In genomic region chr7:45618316-45618715, GRCm38 (mm10) we compare ENCODE assay signal across 36 mouse cellular contexts. TPM values are rescaled to one million over a fixed set of nuclear protein-coding genes. Genes with fewer than 3 reads are reported as not detected.
"Had no signal": no experiment of that assay in that cellular context is flagged by ENCODE, and none has a peak within 500 bp of the region (broad histone marks: within the 10 kb centered on the region; RNA-seq: fewer than 3 reads in every experiment).

No protein-coding gene starts in this region.

- H3K4me3 ChIP-seq: embryonic facial prominence, embryonic 10.5 days; embryonic facial prominence, embryonic 12.5 days; erythroblast, embryonic 14.5 days; forebrain, embryonic 10.5 days; forebrain, embryonic 12.5 days; forebrain, embryonic 13.5 days; forebrain, embryonic 15.5 days; gastrocnemius, adult 2 months; heart, adult 2 months had no signal

- ATAC-seq: forebrain, embryonic 13.5 days; forebrain, embryonic 14.5 days; forebrain, embryonic 15.5 days; forebrain, embryonic 16.5 days; forebrain, postnatal 0 days had no signal

- H3K4me1 ChIP-seq: forebrain, embryonic 15.5 days had no signal

- H3K36me3 ChIP-seq: embryonic facial prominence, embryonic 10.5 days; embryonic facial prominence, embryonic 12.5 days; embryonic facial prominence, embryonic 13.5 days; embryonic facial prominence, embryonic 15.5 days; forebrain, embryonic 10.5 days; forebrain, embryonic 12.5 days; forebrain, embryonic 15.5 days had no signal

- H3K4me2 ChIP-seq: forebrain, embryonic 12.5 days; forebrain, embryonic 13.5 days; forebrain, embryonic 15.5 days had no signal

- DNase-seq: cerebellum, adult 9-10 months; cerebellum, adult 9-11 months; cerebellum, postnatal 10 days; cerebellum, postnatal 14 days; cerebellum, postnatal 25 days; cerebellum, postnatal 36 days; embryo, embryonic 11 days; forebrain, postnatal 0 days; gastrocnemius, adult 2 months; gastrocnemius, postnatal 10 days; gastrocnemius, postnatal 14 days; gastrocnemius, postnatal 25 days; gastrocnemius, postnatal 36 days; heart, adult 18-20 months; heart, adult 2 months had no signal

- H3K9me3 ChIP-seq: embryonic facial prominence, embryonic 10.5 days; embryonic facial prominence, embryonic 12.5 days; embryonic facial prominence, embryonic 13.5 days; embryonic facial prominence, embryonic 15.5 days; forebrain, embryonic 10.5 days; forebrain, embryonic 12.5 days; forebrain, embryonic 13.5 days; forebrain, embryonic 15.5 days had no signal

- H3K9ac ChIP-seq: embryonic facial prominence, embryonic 12.5 days; embryonic facial prominence, embryonic 15.5 days; forebrain, embryonic 12.5 days; forebrain, embryonic 13.5 days; forebrain, embryonic 15.5 days; forebrain, postnatal 0 days had no signal

- H3K27ac ChIP-seq: embryonic facial prominence, embryonic 10.5 days; embryonic facial prominence, embryonic 12.5 days; forebrain, embryonic 10.5 days; forebrain, embryonic 12.5 days; forebrain, embryonic 13.5 days; forebrain, embryonic 15.5 days; gastrocnemius, adult 2 months; heart, adult 2 months had no signal

RNA-seq across cellular contexts. Expression of gene Fut1, which starts 1.2 kb away (rescaled TPM):
- total RNA-seq: common myeloid progenitor, adult 5-6 weeks; gastrocnemius, adult 18-20 months; gastrocnemius, adult 2 months; gastrocnemius, adult 8-10 months; gastrocnemius, postnatal 10 days; gastrocnemius, postnatal 25 days; gastrocnemius, postnatal 36 days; gastrocnemius, postnatal 4 days; granulocyte monocyte progenitor cell, adult 5-6 weeks; heart, adult 18-20 months; heart, adult 2 months; heart, adult 8-10 months had no signal
- polyA plus RNA-seq: erythroblast, embryonic 14.5 days; forebrain, embryonic 10.5 days; forebrain, embryonic 11.5 days; forebrain, embryonic 13.5 days; forebrain, embryonic 14.5 days; forebrain, embryonic 15.5 days; forebrain, embryonic 16.5 days; forebrain, postnatal 0 days had no signal

RNA-seq across cellular contexts. Expression of gene Fgf21, which starts 3.0 kb away (rescaled TPM):
- total RNA-seq: common myeloid progenitor, adult 5-6 weeks; forebrain, postnatal 0 days; gastrocnemius, adult 18-20 months; gastrocnemius, adult 2 months; gastrocnemius, adult 8-10 months; gastrocnemius, postnatal 10 days; gastrocnemius, postnatal 14 days; gastrocnemius, postnatal 25 days; gastrocnemius, postnatal 36 days; gastrocnemius, postnatal 4 days; granulocyte monocyte progenitor cell, adult 5-6 weeks; heart, adult 18-20 months; heart, adult 2 months; heart, adult 8-10 months had no signal
- polyA plus RNA-seq: cortical plate, adult 2 months; embryonic facial prominence, embryonic 10.5 days; embryonic facial prominence, embryonic 11.5 days; erythroblast, embryonic 14.5 days; forebrain, embryonic 10.5 days; forebrain, embryonic 11.5 days; forebrain, embryonic 12.5 days; forebrain, embryonic 13.5 days; forebrain, embryonic 14.5 days; forebrain, embryonic 15.5 days; forebrain, embryonic 16.5 days; forebrain, postnatal 0 days; frontal cortex, adult 2 months; heart, adult 2 months had no signal

RNA-seq across cellular contexts. Expression of gene Izumo1, which starts 3.3 kb away (rescaled TPM):
- total RNA-seq: gastrocnemius, adult 18-20 months; gastrocnemius, adult 8-10 months; gastrocnemius, postnatal 25 days; gastrocnemius, postnatal 36 days; granulocyte monocyte progenitor cell, adult 5-6 weeks had no signal
- polyA plus RNA-seq: erythroblast, embryonic 14.5 days; forebrain, embryonic 11.5 days; forebrain, embryonic 14.5 days; forebrain, embryonic 15.5 days; forebrain, embryonic 16.5 days; forebrain, postnatal 0 days had no signal

RNA-seq across cellular contexts. Expression of gene Rasip1, which starts 9.0 kb away (rescaled TPM):
- total RNA-seq: common myeloid progenitor, adult 5-6 weeks had no signal

RNA-seq across cellular contexts. Expression of gene Mamstr, which starts 21.5 kb away (rescaled TPM):
- polyA plus RNA-seq: erythroblast, embryonic 14.5 days had no signal
